Mouse (Mus musculus): ENCODE measurements at regions not wholly inside any gene's neighbourhood (a gene's known extent, or its start where the extent isn't known, plus 50 kb on each side); places are given as distances from the start of the nearest gene placed in this dataset.

DNA sequence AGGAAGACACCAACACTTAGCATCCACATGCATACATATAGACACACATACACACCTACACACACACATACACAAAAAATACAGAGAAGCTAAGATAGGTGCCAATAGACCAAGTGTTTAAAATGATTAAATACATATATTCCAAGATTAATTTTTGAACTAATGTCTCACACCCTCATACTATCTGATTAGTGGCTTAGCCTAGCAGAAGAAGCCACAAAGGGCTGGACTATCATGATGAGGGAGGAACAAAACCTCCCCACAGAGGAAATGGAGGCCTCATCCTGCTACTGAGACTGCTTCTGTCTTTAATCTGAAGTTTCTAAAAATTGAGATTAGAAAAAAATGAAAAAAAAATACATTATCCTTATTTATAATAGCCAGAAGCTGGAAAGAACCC is 780.6 kb downstream of the Tmem114 start:
- DNase-seq: no peak

DNA sequence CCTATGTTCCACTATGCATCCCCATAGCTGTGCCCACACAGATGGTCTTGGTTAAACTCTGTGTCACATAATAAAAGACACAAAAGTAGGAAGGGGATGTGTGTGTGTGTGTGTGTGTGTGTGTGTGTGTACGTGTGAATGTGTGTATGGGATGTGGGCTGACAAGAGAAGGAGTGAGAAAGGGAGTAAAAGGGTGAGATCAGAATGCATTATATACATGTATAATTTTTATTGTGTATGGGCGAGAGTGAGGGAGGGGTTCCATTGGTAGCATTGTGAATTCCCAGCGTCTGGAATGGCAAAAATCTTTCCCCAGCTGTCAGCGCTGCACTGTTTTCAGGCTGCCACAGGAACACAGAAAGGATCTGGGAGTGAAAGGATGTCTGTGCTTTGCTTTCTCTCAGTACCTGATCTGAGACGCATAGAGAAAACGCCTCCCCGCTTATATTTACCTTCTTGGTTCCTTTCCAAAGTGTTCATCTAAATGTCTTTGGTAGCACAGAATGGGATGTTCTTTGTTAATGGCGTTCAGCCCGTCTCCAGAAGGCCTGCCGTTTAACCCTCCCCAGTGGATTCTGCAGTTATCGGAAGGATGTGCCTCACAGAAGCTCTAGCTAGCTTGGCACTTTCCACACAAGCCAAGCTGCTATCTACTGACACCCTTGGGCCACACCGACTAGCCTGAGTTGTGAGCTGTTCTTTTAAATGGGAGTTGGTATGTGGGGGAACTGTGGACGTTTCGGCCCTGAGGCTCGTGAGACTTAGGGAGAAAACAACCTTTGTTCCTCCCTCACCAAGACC is 785.8 kb downstream of the Tmem114 start:
- no peak for DNase-seq

DNA sequence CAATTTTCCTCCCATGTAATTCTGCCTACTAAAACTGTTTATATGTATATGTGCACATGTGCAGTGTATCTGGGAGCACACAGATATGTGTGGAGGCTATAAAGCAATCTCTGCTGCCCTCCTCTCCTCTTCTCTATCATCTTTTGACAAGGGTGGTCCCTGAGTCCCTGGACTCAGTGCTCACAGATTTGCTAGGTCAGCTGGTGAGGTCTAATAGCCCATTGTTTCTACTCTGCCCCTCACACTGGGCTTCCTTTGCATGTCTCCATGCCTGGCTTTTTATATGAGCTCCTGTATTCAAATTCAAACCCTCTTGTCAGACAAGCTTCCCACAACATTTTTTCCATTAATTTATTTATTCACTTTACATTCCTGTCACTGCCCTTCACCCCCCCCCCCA is 786.9 kb downstream of the Tmem114 start:
- DNase-seq: no peak

DNA sequence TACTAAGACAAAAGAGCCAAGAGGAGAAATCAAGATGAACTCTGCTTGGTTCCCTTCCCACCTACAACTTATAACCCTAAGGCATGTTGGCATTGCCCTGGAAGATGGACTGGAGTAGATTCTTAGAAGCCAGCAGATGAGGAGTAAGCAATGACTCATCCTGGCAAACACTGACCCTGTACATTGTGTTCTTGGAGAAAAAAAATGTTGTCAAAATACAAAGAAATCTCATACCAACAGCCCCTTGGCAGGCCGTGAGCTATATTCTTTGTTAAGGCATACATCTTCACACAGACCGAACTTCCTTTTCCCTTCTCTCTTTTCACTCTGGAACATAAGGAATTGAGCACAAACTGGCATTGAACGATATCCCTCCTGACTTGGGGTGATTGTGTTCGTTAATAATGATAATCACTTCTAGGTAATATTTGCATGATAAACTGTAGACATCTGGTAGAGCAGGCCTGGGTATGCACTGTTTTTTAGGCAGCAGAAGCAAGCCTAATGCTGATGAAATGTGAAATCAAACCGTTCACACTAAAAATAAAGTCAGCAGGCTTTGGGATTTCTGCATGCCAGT is 787.7 kb downstream of the Tmem114 start:
- DNase-seq: no peak

DNA sequence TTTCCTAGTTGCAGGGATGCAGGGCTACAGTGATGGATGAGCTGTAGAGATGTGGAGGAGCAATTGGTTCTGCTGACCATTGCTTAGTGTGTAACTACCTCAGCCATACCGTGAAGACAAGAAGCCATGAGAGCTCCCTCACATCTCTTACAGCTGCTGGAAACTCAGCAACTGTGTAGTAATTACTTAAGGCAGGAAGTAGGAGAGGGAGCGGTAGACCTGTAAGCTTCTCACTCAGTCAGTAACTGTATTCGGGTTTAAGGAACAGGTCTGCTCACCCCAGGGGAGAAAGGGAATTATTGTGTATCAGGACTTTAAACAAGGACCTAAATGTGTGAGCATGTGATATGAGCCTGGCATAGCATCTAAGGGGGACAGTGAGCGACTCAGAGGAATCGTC is 788.6 kb downstream of the Tmem114 start:
- no peak for DNase-seq

DNA sequence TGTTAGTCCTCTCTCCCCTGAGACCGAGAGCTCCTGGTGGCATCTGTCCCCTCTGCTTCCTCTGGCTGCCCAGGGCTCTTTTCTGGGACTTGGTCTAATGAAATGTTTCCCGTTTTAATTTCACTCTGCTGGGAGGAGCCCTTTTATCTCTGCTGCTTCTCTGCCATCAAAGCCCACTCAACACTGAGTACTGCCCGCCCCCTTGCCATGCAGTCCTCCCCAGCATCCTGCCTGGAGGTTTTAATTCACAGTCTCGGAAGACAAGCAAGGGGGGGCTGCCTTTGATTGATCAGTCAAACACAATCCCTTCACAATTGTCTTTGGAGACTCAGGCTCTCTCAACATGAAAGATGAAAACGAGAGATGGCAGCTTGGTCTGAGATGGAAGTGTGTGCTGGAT is 792.5 kb downstream of the Tmem114 start:
- no peak for DNase-seq

DNA sequence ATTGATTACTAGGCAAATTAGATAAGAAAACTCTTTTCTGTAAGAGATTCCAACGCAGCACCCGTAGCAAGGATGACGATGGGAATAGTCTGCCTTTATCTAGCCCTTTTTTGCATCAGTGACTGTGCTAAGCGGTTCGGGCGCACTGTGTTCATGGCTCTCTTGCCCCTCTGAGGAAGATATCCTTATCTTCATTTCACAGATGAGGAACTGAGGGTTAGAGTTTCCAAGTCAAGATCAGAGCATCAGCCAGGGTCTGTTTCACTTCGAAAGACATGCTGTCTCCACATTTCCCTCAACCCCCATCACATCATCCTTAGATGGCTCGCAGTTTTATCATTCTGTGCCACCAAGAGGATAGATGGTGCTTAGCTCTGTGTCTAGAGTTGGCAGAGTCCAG is 796.6 kb downstream of the Tmem114 start:
- no peak for DNase-seq

DNA sequence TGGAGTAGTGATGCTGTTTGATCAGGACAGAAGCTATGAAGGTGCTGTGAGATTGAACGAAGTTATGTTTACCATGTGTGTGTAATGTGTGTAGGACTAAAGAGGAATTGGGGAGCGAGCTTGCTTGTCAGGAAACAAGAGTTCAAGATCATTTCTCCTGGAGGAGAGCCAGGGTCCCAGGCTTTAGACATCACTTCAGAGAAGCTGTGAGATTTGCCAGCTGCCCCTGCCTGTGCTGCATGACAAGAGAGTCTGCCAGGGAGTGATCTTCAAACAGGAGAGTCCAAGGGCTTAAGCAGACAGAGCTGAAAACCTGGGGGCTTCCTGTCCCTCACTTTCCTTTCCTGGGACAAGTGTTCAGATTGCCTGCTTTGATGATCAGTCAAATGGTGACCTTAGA is 818.3 kb downstream of the Tmem114 start:
- no peak for DNase-seq

DNA sequence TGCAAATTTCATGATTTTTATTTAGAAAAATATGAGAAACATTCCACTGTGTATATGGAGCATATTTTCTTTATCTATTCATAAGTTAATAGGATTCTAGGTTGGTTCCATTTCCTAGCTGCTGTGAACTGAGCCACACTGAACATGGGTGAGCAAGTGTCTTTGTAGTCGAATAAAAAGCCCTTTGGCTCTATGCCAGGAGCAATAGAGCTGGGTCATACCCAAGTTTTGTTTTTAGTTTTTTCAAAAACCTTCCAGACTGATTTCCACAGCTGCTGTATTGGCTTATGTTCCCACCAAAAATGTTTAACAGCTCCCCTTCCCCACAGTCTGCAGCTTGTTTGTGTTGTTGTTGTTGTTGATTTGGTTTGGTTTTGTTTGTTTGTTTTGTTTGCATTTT is 822.5 kb downstream of the Tmem114 start:
- no peak for DNase-seq

DNA sequence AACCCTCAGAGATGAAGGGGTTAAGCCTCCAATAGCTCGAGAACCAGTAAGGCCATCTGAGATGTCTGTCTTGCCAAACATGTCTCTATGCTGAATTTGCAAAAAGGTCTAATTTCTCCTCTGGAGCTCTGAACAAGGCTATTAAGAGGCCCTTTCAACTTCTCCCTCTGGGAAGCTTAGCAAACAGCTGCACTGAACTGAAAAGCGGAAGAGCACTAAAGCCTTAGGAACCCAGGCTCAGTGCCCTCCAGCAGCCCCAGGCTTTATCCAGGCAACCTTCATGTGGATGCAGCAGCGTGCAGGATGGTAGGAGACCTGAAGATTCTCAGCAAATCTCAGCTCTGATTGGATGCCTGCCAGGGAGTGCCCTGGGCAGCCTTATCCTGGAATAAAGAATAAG is 850.1 kb downstream of the Tmem114 start:
- DNase-seq: no peak

DNA sequence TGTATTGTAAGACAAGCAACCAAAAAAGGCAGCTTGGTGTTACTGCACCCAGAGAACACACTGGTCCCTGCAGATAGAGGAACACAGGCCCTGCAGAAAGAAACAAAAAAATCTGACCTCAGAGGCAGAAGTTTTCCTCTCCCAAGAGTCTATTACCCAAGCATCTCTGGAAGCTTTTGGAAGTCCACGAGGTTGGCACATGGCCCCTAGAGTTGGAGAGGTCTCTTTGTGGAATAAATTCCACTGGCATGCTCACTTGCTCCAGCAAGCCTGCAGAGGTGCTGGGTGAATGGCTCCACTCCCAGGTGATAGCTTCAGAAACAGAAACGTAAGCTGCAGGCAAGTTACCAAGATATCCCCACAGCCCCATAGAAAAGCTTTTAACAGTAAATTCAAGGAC is 864.1 kb downstream of the Tmem114 start:
- DNase-seq: no peak

DNA sequence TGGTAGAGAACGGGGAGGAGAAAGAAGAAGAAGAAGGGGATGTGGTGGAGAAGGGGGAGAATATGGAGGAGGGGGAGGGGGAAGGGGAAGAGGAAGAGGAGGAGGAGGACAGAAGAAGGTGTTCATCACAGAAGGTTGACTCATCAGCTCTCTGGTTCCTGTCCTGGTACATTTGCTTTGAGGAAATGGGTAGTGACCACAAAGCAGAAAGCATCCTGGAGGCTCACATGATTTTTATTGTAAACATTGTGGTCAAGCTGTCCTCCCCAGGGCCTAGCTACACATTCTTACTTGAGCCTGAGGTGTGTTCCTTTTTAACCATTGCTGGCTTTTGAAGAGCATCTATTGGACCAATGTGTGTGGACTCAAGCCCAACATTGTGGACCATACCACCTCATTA is 865.8 kb downstream of the Tmem114 start:
- DNase-seq: no peak

DNA sequence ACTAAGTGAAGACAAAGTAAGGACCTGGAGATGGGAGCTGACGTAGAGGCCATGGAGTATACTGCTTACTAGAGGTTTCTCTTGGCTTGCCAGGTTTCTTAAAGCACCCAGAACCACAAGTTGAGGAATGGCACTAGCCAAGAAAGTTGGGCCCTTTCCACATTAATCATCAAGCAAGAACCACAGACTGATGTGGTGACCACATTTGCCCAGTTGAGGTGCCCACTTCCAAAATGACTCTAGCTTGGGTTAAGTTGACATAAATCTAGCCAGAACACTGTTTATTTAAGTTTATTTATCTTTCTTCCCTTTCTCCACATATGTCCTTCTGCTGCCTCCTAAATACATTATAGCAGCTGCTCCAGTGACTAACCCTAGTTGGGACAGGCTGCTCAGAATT is 866.3 kb downstream of the Tmem114 start:
- no peak for DNase-seq

DNA sequence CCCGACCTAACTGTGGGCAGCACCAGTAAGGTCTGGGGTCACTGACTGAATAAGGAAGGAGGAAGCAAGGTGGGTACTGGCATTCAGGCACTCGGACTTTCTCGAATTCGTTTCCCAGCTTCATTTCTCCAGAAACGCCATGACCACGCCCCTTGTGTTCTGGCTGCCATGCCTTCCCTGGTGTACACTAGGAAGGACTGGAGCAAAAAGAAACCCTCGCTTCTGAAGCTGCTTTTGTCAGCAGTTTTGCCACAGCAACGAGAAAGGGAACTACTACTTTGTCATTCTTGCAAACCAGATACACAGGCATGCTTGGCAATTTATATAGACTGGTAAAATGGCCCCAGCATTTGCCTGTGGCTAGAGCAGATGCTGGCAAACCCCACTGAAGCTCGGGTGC is 869.0 kb downstream of the Tmem114 start:
- DNase-seq: no peak

DNA sequence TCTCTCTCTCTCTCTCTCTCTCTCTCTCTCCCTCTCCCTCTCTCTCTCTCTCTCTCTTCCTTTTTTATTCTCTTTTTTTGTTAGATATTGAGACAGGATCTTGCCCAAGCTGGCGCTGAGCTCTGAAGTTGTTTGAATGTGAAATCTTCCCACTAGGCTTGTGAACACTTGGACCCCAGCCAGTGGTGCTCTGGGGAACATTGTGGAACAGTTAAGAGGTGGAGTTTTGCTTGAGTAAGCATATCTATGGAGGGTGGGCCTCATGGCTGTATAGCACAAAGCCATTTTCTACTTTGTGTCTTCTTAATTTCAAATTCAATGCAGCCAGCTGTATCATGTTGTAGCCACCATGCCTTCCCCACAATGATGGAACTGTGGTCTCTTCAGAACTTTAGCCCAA is 875.4 kb downstream of the Tmem114 start:
- DNase-seq: no peak

DNA sequence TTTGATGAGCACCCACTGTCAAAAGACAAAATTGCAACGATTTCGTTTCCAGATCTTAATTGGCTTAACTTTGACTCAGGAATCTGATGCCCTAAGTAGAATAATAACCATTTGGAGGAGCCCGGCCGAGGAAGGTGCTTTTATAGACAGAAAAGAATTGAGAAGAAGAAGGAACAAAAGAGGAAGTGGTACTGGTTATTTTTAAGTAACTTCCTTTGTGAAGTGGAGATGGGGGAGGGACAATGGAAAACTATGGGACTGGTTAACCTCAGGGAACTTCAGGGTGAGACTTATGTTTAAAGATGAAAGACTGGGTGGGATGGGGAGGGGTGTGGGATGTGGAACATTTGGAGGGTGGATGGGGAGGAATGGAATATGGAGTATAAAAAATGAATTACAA is 880.9 kb downstream of the Tmem114 start:
- DNase-seq: no peak

DNA sequence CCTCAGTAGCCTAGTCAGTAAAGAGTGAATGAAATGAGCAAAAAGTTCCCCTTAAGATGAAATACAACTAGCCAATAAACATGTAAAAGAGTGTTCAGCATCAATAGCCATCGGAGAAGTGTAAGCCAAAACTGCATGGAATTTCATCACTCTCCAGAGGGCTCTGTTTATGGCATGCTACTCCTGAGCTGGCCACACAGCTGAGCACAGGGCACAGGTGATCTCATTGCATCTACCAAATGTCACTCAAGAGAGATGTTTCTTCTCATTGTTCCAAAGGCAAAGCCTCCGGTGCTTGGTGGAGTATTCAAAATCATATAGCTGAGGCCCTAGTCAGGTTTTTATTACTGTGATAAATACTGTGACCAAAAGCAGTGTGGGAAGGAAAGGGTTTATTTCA is 895.1 kb downstream of the Tmem114 start:
- DNase-seq: no peak

DNA sequence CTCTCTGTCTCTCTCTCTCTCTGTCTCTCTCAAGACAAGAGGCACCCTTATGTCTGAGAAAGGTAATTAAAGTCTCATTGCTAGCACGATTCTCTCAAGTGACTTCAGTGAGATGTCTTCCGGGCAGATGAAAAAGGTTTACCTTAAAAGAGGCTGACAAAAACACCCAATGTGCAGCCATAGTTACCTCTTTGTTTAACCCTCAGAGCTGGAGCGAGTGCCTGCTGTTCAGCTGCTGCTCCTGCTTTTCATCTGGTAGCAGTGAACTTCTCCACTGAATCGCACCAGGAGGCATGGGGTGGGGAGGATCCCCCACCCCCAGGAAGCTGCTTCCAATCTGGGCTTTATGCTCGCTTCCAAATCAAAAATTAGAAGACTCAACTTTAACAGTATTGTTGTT is 896.0 kb downstream of the Tmem114 start:
- DNase-seq: no peak

DNA sequence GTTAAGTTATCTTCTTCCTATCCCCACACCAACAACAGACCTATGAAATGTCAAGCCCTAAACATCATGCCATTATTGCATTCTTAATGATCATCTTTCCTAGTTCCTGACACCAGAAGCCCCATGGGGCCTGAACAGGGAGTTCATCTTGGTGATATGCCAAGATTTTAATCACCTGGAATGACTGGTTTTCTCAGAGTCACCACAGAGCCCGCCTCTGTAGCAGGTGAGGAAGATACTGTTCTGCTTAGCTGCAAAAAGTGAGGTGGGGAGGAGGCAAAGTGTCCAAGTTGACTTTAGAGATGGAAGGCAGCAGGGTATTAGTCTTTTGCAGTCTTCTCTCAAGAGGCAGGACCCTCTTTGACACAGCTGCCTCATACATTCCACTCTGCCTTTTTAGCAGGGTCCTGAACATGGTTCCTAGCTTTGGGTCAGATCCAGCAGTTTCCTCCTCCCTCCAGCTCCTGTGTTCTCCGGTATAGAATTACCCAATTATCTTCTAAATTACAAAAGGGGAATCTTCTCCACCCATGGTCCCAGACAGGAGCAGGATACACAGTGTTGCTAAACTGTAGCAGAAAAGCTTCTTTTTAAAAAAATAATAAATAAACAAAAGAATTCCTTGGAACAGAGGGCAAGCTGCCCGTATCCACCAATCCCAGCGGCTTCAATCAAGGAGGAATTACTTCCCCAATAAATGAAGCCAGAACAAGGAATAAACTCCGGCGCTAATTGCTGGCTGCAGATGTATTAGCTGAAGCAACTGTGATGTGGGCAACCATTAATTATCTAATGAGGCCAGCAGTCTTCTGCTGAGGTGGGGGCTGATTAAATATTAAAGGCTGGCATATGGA is 896.8 kb downstream of the Tmem114 start:
- DNase-seq: no peak

DNA sequence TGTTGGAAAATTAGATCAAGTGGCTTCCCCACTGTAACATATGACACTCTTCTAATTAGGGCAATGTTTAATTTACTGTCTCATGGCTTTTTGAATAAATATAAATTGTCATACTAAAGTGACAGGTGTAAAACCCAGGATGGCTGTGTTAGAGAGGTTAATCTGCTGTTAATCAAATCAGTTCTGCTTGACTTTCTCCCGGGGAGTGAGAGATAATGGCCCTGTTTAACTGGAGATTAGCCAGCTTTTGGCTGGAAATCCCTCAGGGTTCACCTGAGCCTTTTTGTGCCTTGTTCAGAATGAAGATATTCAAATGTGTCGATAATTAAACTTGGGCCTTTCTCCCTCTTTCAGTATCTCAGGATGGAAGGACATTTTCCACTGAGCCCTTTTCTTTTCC is 906.2 kb downstream of the Tmem114 start:
- no peak for DNase-seq
